25 mouse cellular contexts compared by ENCODE assay signal in genomic region chr7:73286244-73286643, GRCm38 (mm10).
DNase-seq lines count a peak whose midpoint lies in the region; ATAC-seq and TF ChIP-seq lines count a peak whose summit lies in the region.
"Had no signal": no experiment of that assay in that cellular context is flagged by ENCODE, and none has a peak within 500 bp of the region (broad histone marks: within the 10 kb centered on the region; RNA-seq: fewer than 3 reads in every experiment).

No protein-coding gene starts in this region.

- H3K36me3 ChIP-seq in embryonic facial prominence, embryonic 14.5 days (ENCODE audit: control insufficient read depth, insufficient read depth, low read length), result no peaks in the 10 kb centered on the region
- no peaks in the 10 kb centered on the region for H3K36me3 ChIP-seq in embryonic facial prominence, embryonic 10.5 days (replicated peaks)
- H3K36me3 ChIP-seq in limb, embryonic 14.5 days (ENCODE audit: control insufficient read depth, insufficient read depth, low read length), result no peaks in the 10 kb centered on the region
- H3K36me3 ChIP-seq in limb, embryonic 10.5 days, result no peaks in the 10 kb centered on the region
- H3K36me3 ChIP-seq: embryonic facial prominence, embryonic 15.5 days; heart, embryonic 12.5 days; heart, embryonic 15.5 days; hindbrain, embryonic 10.5 days; hindbrain, embryonic 13.5 days; intestine, embryonic 15.5 days had no signal

- 82% methylated on average over 5 of the region's 5 CpGs for WGBS in embryonic facial prominence, embryonic 14.5 days
- WGBS in embryonic facial prominence, embryonic 10.5 days, result 88% methylated on average over 5 of the region's 5 CpGs
- 74% methylated on average over 5 of the region's 5 CpGs for WGBS in limb, embryonic 14.5 days
- WGBS in limb, embryonic 10.5 days, result 91% methylated on average over 5 of the region's 5 CpGs

- H3K9me3 ChIP-seq in embryonic facial prominence, embryonic 14.5 days (ENCODE audit: control insufficient read depth, low read length), result no peaks in the 10 kb centered on the region
- H3K9me3 ChIP-seq in embryonic facial prominence, embryonic 10.5 days, result no peaks in the 10 kb centered on the region; the same call in 1 of the 2 replicates
- no peaks in the 10 kb centered on the region for H3K9me3 ChIP-seq in limb, embryonic 14.5 days (ENCODE audit: control insufficient read depth, low read length)
- no peaks in the 10 kb centered on the region for H3K9me3 ChIP-seq in limb, embryonic 10.5 days (replicated peaks)
- H3K9me3 ChIP-seq: embryonic facial prominence, embryonic 15.5 days; heart, embryonic 12.5 days; heart, embryonic 15.5 days; hindbrain, embryonic 10.5 days; hindbrain, embryonic 13.5 days; intestine, embryonic 15.5 days had no signal

- H3K27me3 ChIP-seq in embryonic facial prominence, embryonic 14.5 days (replicated peaks; ENCODE audit: control insufficient read depth, insufficient read depth, low read length), result no peaks in the 10 kb centered on the region
- no peaks in the 10 kb centered on the region for H3K27me3 ChIP-seq in embryonic facial prominence, embryonic 10.5 days (replicated peaks; ENCODE audit: low read depth, poor library complexity, severe bottlenecking)
- no peaks in the 10 kb centered on the region for H3K27me3 ChIP-seq in limb, embryonic 14.5 days (ENCODE audit: control insufficient read depth, insufficient read depth, low read length)
- no peaks in the 10 kb centered on the region for H3K27me3 ChIP-seq in limb, embryonic 10.5 days (ENCODE audit: low read depth, poor library complexity, severe bottlenecking)
- H3K27me3 ChIP-seq: embryonic facial prominence, embryonic 15.5 days; heart, embryonic 12.5 days; heart, embryonic 15.5 days; hindbrain, embryonic 13.5 days; intestine, embryonic 15.5 days had no signal

- no peak for TF ChIP-seq POLR2A in limb, embryonic 14.5 days (IDR thresholded peaks at IDR 0.05; ENCODE audit: borderline replicate concordance, extremely low read depth, insufficient read depth, insufficient read length)

- H3K4me1 ChIP-seq in embryonic facial prominence, embryonic 14.5 days (ENCODE audit: control insufficient read depth, insufficient read depth, low read length), result no peaks in the 10 kb centered on the region
- no peaks in the 10 kb centered on the region for H3K4me1 ChIP-seq in embryonic facial prominence, embryonic 10.5 days
- no peaks in the 10 kb centered on the region for H3K4me1 ChIP-seq in limb, embryonic 14.5 days (ENCODE audit: control insufficient read depth, insufficient read depth, low read length)
- no peaks in the 10 kb centered on the region for H3K4me1 ChIP-seq in limb, embryonic 10.5 days
- H3K4me1 ChIP-seq: embryonic facial prominence, embryonic 15.5 days; heart, embryonic 12.5 days; heart, embryonic 15.5 days; hindbrain, embryonic 10.5 days; hindbrain, embryonic 13.5 days; intestine, embryonic 15.5 days had no signal

- H3K4me2 ChIP-seq in embryonic facial prominence, embryonic 14.5 days (ENCODE audit: low read depth, low read length), result no peak overlapping the region
- no peak overlapping the region for H3K4me2 ChIP-seq in limb, embryonic 14.5 days (replicated peaks; ENCODE audit: low read depth, low read length, severe bottlenecking)
- H3K4me2 ChIP-seq: embryonic facial prominence, embryonic 15.5 days; heart, embryonic 12.5 days; heart, embryonic 15.5 days; hindbrain, embryonic 13.5 days; intestine, embryonic 15.5 days had no signal

- no peak overlapping the region for H3K9ac ChIP-seq in embryonic facial prominence, embryonic 14.5 days (ENCODE audit: low read depth, low read length)
- no peak overlapping the region for H3K9ac ChIP-seq in limb, embryonic 14.5 days (ENCODE audit: low read depth, low read length, severe bottlenecking)
- H3K9ac ChIP-seq: embryonic facial prominence, embryonic 15.5 days; forebrain, postnatal 0 days; heart, embryonic 12.5 days; heart, embryonic 15.5 days; hindbrain, embryonic 13.5 days; intestine, embryonic 15.5 days had no signal

- DNase-seq in embryonic facial prominence, embryonic 14.5 days (ENCODE audit: low spot score), result peak; percentile 69
- DNase-seq in embryonic facial prominence, embryonic 10.5 days (ENCODE audit: low spot score), result no peak
- DNase-seq in limb, embryonic 14.5 days (ENCODE audit: low spot score), result peak; percentile 46
- no peak for DNase-seq in limb, embryonic 10.5 days (ENCODE audit: low spot score)
- DNase-seq in skeletal muscle tissue, adult 2 months (ENCODE audit: low read depth, low spot score), result peak; percentile 39
- no peak for DNase-seq in thymus, postnatal 36 days
- DNase-seq: adrenal gland, postnatal 25 days; cerebellum, adult 11-12 months; cerebellum, adult 8-10 months; cerebellum, postnatal 10 days; cerebellum, postnatal 36 days; embryo, embryonic 11 days; forebrain, postnatal 0 days; gastrocnemius, postnatal 36 days; heart, postnatal 10 days; heart, postnatal 36 days had no signal

- H3K4me3 ChIP-seq in embryonic facial prominence, embryonic 14.5 days (ENCODE audit: low read depth, low read length), result no peak overlapping the region
- no peak overlapping the region for H3K4me3 ChIP-seq in embryonic facial prominence, embryonic 10.5 days
- no peak overlapping the region for H3K4me3 ChIP-seq in limb, embryonic 14.5 days (replicated peaks; ENCODE audit: low read length)
- no peak overlapping the region for H3K4me3 ChIP-seq in limb, embryonic 10.5 days
- H3K4me3 ChIP-seq: embryonic facial prominence, embryonic 15.5 days; heart, embryonic 12.5 days; heart, embryonic 15.5 days; hindbrain, embryonic 10.5 days; hindbrain, embryonic 13.5 days; intestine, embryonic 15.5 days had no signal

- ATAC-seq in embryonic facial prominence, embryonic 14.5 days (ENCODE audit: low read depth), result no peak; the same call in 1 of the 2 replicates
- ATAC-seq in limb, embryonic 14.5 days (ENCODE audit: low FRiP score, low read depth), result peak; percentile 65; the same call in 1 of the 2 replicates
- ATAC-seq: CD4-positive, CD25-positive, alpha-beta regulatory T cell, adult 4 months; forebrain, embryonic 14.5 days; forebrain, postnatal 0 days; hindbrain, embryonic 16.5 days; intestine, embryonic 15.5 days had no signal

- H3K27ac ChIP-seq in embryonic facial prominence, embryonic 14.5 days (replicated peaks; ENCODE audit: low read depth, low read length), result no peak overlapping the region
- H3K27ac ChIP-seq in embryonic facial prominence, embryonic 10.5 days (replicated peaks), result no peak overlapping the region
- no peak overlapping the region for H3K27ac ChIP-seq in limb, embryonic 14.5 days (replicated peaks; ENCODE audit: low read depth, low read length)
- no peak overlapping the region for H3K27ac ChIP-seq in limb, embryonic 10.5 days
- H3K27ac ChIP-seq: embryonic facial prominence, embryonic 15.5 days; heart, embryonic 15.5 days; hindbrain, embryonic 10.5 days; hindbrain, embryonic 13.5 days; intestine, embryonic 15.5 days had no signal

Comparison
In these comparisons a context has a peak if more than half of its experiments do, and no peak if none do; other contexts are left out.
1. DNase-seq: peak in embryonic facial prominence, embryonic 14.5 days (single experiment), limb, embryonic 14.5 days (single experiment) and skeletal muscle tissue, adult 2 months (single experiment); none in embryonic facial prominence, embryonic 10.5 days (single experiment), limb, embryonic 10.5 days (single experiment) and thymus, postnatal 36 days (0 of 2).